Mouse (Mus musculus) kidney, embryonic 16.5 days (tissue): ENCODE data around the gene Dars. TPM values are rescaled to one million over a fixed set of nuclear protein-coding genes. Genes with fewer than 3 reads are reported as not detected.
A peak's percentile ranks its signal among the peaks of the same experiment; 100 is the strongest.

ENCODE experiments used
- ATAC-seq: fragments of 200-750 bp; cut with Nextera tagmentation; 2 replicates; pipeline ENCODE4 v1.8.0; 2017; ENCODE audit warnings: moderate TSS enrichment; ENCODE audit not compliant: low FRiP score, low TSS enrichment
- H3K27ac ChIP-seq: fragments of 300-500 bp; sonication (generic); 2 replicates; pipeline ENCODE4 v1.5.1; 2014; ENCODE audit warnings: low read length
- H3K27me3 ChIP-seq: fragments of 300-500 bp; sonication (generic); 2 replicates; pipeline ENCODE4 v1.6.1; 2014; ENCODE audit warnings: low read length, control low read depth, mixed read lengths; ENCODE audit not compliant: insufficient read depth
- H3K36me3 ChIP-seq: fragments of 300-500 bp; sonication (generic); 2 replicates; pipeline ENCODE4 v1.6.1; 2014; ENCODE audit warnings: low read length, control low read depth, mixed read lengths; ENCODE audit not compliant: insufficient read depth
- H3K4me1 ChIP-seq: fragments of 300-500 bp; sonication (generic); 2 replicates; pipeline ENCODE4 v1.6.1; 2014; ENCODE audit warnings: low read length, control low read depth, mixed read lengths; ENCODE audit not compliant: insufficient read depth
- H3K4me2 ChIP-seq: fragments of 300-500 bp; sonication (generic); replicated peaks from 2 replicates; pipeline ENCODE4 v1.6.1; 2014; ENCODE audit warnings: low read depth, low read length
- H3K4me3 ChIP-seq: fragments of 300-500 bp; sonication (generic); 2 replicates; pipeline ENCODE4 v1.5.1; 2014; ENCODE audit warnings: mild to moderate bottlenecking, low read length
- H3K9ac ChIP-seq: fragments of 300-500 bp; sonication (generic); replicated peaks from 2 replicates; pipeline ENCODE4 v1.6.1; 2014; ENCODE audit warnings: low read length
- H3K9me3 ChIP-seq: fragments of 300-500 bp; sonication (generic); 2 replicates; pipeline ENCODE4 v1.6.1; 2016; ENCODE audit warnings: low read length, control low read depth
- WGBS: fragments of 180-500 bp; shearing (Covaris S2); extraction: QIAGEN DNeasy Blood & Tissue Kit; methylation state at CpG from one replicate; pipeline ENCODE4 v1.1.7; 2014; 5-methylcytosine and 5-hydroxymethylcytosine counted together
- polyA plus RNA-seq: library from polyadenylated mRNA; unstranded; fragments of >200 nt; fragmentation: Nextera tagmentation; extraction: Ambion mirVana; gene quantifications from 2 replicates; pipeline ENCODE4 v1.2.1, GENCODE M21; 2015

Dars gene
- polyA plus RNA-seq, 1 experiment from 2014 or later, result 155 TPM

GRCm38 (mm10) chr1:128398738-128399445, 18.3 kb downstream of the Dars start:
- WGBS, result 78% methylated on average over 5 of the region's 5 CpGs
- peak overlapping the region; percentile 56; the same call in 1 of the 2 replicates for H3K27ac ChIP-seq

GRCm38 (mm10) chr1:128394657-128395056, 22.5 kb downstream of the Dars start:
- Histone ChIP-seq H3K27ac (no peak overlapping the region), H3K9me3 (no peaks in the 10 kb centered on the region), H3K27me3 (no peaks in the 10 kb centered on the region), H3K9ac (no peak overlapping the region), H3K4me1 (no peaks in the 10 kb centered on the region), H3K4me2 (no peak overlapping the region), H3K4me3 (no peak overlapping the region), H3K36me3 (peaks cover 23% of the 10 kb centered on the region; the same call in 1 of the 2 replicates)
- no peak for ATAC-seq
- WGBS, result 84% methylated on average over 3 of the region's 3 CpGs

More at GRCm38 (mm10) chr1:128398738-128399445, 18.3 kb downstream of the Dars start:
- H3K4me1 ChIP-seq, result no peaks in the 10 kb centered on the region
- H3K9ac ChIP-seq, result no peak overlapping the region
- peaks cover 30% of the 10 kb centered on the region for H3K36me3 ChIP-seq
- H3K4me3 ChIP-seq, result no peak overlapping the region
- no peaks in the 10 kb centered on the region for H3K27me3 ChIP-seq
- no peak for ATAC-seq
- no peak overlapping the region for H3K4me2 ChIP-seq
- H3K9me3 ChIP-seq, result no peaks in the 10 kb centered on the region

- Histone ChIP-seq H3K9ac (no peak overlapping the region), H3K4me1 (no peaks in the 10 kb centered on the region), H3K27me3 (no peaks in the 10 kb centered on the region), H3K4me2 (no peak overlapping the region), H3K9me3 (no peaks in the 10 kb centered on the region), H3K4me3 (no peak overlapping the region), H3K27ac (no peak overlapping the region), H3K36me3 (peaks cover 18% of the 10 kb centered on the region; the same call in 1 of the 2 replicates)
- 83% methylated on average over 2 of the region's 2 CpGs for WGBS
- no peak for ATAC-seq
These were observed 24.8 kb downstream of the Dars start for GRCm38 (mm10) chr1:128392382-128392781.

GRCm38 (mm10) chr1:128386487-128386886, 30.7 kb downstream of the Dars start:
- Histone ChIP-seq H3K9ac (no peak overlapping the region), H3K4me2 (no peak overlapping the region), H3K27me3 (no peaks in the 10 kb centered on the region), H3K4me3 (no peak overlapping the region), H3K9me3 (no peaks in the 10 kb centered on the region), H3K36me3 (peaks cover 25% of the 10 kb centered on the region), H3K4me1 (no peaks in the 10 kb centered on the region), H3K27ac (no peak overlapping the region)
- WGBS, result 95% methylated on average over 7 of the region's 7 CpGs
- no peak for ATAC-seq

GRCm38 (mm10) chr1:128376841-128377240, 40.3 kb downstream of the Dars start:
- 94% methylated on average over 4 of the region's 4 CpGs for WGBS

GRCm38 (mm10) chr1:128372143-128372860, 44.9 kb downstream of the Dars start:
- Histone ChIP-seq H3K4me3 (no peak overlapping the region), H3K36me3 (peaks cover 26% of the 10 kb centered on the region), H3K27ac (no peak overlapping the region), H3K9ac (no peak overlapping the region), H3K9me3 (no peaks in the 10 kb centered on the region), H3K27me3 (no peaks in the 10 kb centered on the region), H3K4me2 (no peak overlapping the region), H3K4me1 (no peaks in the 10 kb centered on the region)
- ATAC-seq, result no peak
- WGBS, result 79% methylated on average over 7 of the region's 7 CpGs

More at GRCm38 (mm10) chr1:128376841-128377240, 40.3 kb downstream of the Dars start:
- H3K27me3 ChIP-seq, result no peaks in the 10 kb centered on the region
- no peak overlapping the region for H3K4me3 ChIP-seq
- no peaks in the 10 kb centered on the region for H3K4me1 ChIP-seq
- no peak overlapping the region for H3K9ac ChIP-seq
- H3K27ac ChIP-seq, result no peak overlapping the region
- no peaks in the 10 kb centered on the region for H3K9me3 ChIP-seq
- ATAC-seq, result no peak
- H3K36me3 ChIP-seq, result peaks cover 23% of the 10 kb centered on the region
- H3K4me2 ChIP-seq, result no peak overlapping the region

- WGBS, result 80% methylated on average over 5 of the region's 5 CpGs
- Histone ChIP-seq H3K36me3 (peaks cover 25% of the 10 kb centered on the region; the same call in 1 of the 2 replicates), H3K9ac (no peak overlapping the region), H3K4me3 (no peak overlapping the region), H3K27me3 (no peaks in the 10 kb centered on the region), H3K4me1 (no peaks in the 10 kb centered on the region), H3K4me2 (no peak overlapping the region), H3K27ac (no peak overlapping the region), H3K9me3 (no peaks in the 10 kb centered on the region)
- ATAC-seq, result peak; percentile 65; the same call in 1 of the 2 replicates
These were observed 48.3 kb downstream of the Dars start for GRCm38 (mm10) chr1:128368732-128369441.

- peaks cover 28% of the 10 kb centered on the region for H3K4me1 ChIP-seq
- no peak overlapping the region for H3K27ac ChIP-seq
- H3K27me3 ChIP-seq, result no peaks in the 10 kb centered on the region
- H3K4me2 ChIP-seq, result no peak overlapping the region
- WGBS, result 48% methylated on average over 2 of the region's 2 CpGs
- H3K36me3 ChIP-seq, result peaks cover 26% of the 10 kb centered on the region
- H3K9me3 ChIP-seq, result no peaks in the 10 kb centered on the region
- no peak overlapping the region for H3K9ac ChIP-seq
- no peak overlapping the region for H3K4me3 ChIP-seq
- no peak for ATAC-seq
These were observed 56.6 kb downstream of the Dars start for GRCm38 (mm10) chr1:128360601-128361000.

- H3K27me3 ChIP-seq, result no peaks in the 10 kb centered on the region
- 2% methylated on average over 38 of the region's 38 CpGs for WGBS
- peak within 1 kb of the TSS; percentile 91 for H3K9ac ChIP-seq
- H3K4me1 ChIP-seq, result peaks cover 28% of the 10 kb centered on the region
- H3K27ac ChIP-seq, result peak within 1 kb of the TSS; percentile 93
- ATAC-seq, result peak; percentile 98
- H3K4me3 ChIP-seq, result peak within 1 kb of the TSS; percentile 94
- H3K4me2 ChIP-seq, result peak within 1 kb of the TSS; percentile 54
- H3K36me3 ChIP-seq, result peaks cover 32% of the 10 kb centered on the region
- H3K9me3 ChIP-seq, result no peaks in the 10 kb centered on the region
These were observed 57.4 kb downstream of the Dars start, which contains the start of gene Mcm6 for GRCm38 (mm10) chr1:128359554-128360376. Gene Mcm6, minus strand, starts transcription at chr1:128359664.
